Mouse (Mus musculus): Measurements from ENCODE around the gene 4930404H24Rik.

GRCm38 (mm10) chr2:153515582-153515981 lies 23.0 kb downstream of the 4930404H24Rik start:
- TF ChIP-seq CTCF (IDR thresholded peaks at IDR 0.05; ENCODE audit: extremely low read depth, insufficient read depth, low read length) (no peak), POLR2A (IDR thresholded peaks at IDR 0.05; ENCODE audit: extremely low read depth, insufficient read depth, low read length) (no peak)

Measured in cortical plate, adult 2 months (tissue).